Mouse (Mus musculus) midbrain, postnatal 0 days (tissue): ENCODE measurements around the gene Rnase1. TPM values are rescaled to one million over a fixed set of nuclear protein-coding genes. Genes with fewer than 3 reads are reported as not detected.
"Not testable (repeated sequence)": the region's sequence is repeated elsewhere in the genome, so short reads cannot be mapped to it uniquely, and the experiment has no call there.

Source experiments
- ATAC-seq: fragments of 200-750 bp; cut with Nextera tagmentation; 2 replicates; pipeline ENCODE4 v1.8.0; 2017; ENCODE audit warnings: moderate number of reproducible peaks, mild to moderate bottlenecking, moderate TSS enrichment, moderate library complexity; ENCODE audit not compliant: low FRiP score
- DNase-seq: peaks from one replicate; pipeline ENCODE4 v3.0.0-alpha.2; 2015; ENCODE audit warnings: low spot score
- H3K27ac ChIP-seq: fragments of 300-500 bp; sonication (generic); 2 replicates; pipeline ENCODE4 v1.5.1; 2014; ENCODE audit warnings: low read depth, mild to moderate bottlenecking, low read length, mixed read lengths
- H3K27me3 ChIP-seq: fragments of 300-500 bp; sonication (generic); 2 replicates; pipeline ENCODE4 v1.6.1; 2014; ENCODE audit warnings: low read length, control low read depth, mixed read lengths; ENCODE audit not compliant: insufficient read depth
- H3K36me3 ChIP-seq: fragments of 300-500 bp; sonication (generic); 2 replicates; pipeline ENCODE4 v1.6.1; 2014; ENCODE audit warnings: low read length, control low read depth, mixed read lengths; ENCODE audit not compliant: insufficient read depth
- H3K4me1 ChIP-seq: fragments of 300-500 bp; sonication (generic); 2 replicates; pipeline ENCODE4 v1.6.1; 2014; ENCODE audit warnings: mild to moderate bottlenecking, control low read depth, antibody characterized with exemption, low read length, mixed read lengths; ENCODE audit not compliant: insufficient read depth
- H3K4me2 ChIP-seq: fragments of 300-500 bp; sonication (generic); 2 replicates; pipeline ENCODE4 v1.6.1; 2014; ENCODE audit warnings: low read depth, mild to moderate bottlenecking, low read length, mixed read lengths; ENCODE audit not compliant: poor library complexity, severe bottlenecking
- H3K4me3 ChIP-seq: fragments of 300-500 bp; sonication (generic); 2 replicates; pipeline ENCODE4 v1.5.1; 2014; ENCODE audit warnings: low read depth, mild to moderate bottlenecking, low read length, moderate library complexity
- H3K9ac ChIP-seq: fragments of 300-500 bp; sonication (generic); replicated peaks from 2 replicates; pipeline ENCODE4 v1.6.1; 2014; ENCODE audit warnings: mild to moderate bottlenecking, low read length, moderate library complexity, mixed read lengths; ENCODE audit not compliant: poor library complexity, severe bottlenecking
- H3K9me3 ChIP-seq: fragments of 300-500 bp; sonication (generic); 2 replicates; pipeline ENCODE4 v1.6.1; 2016; ENCODE audit warnings: low read length, control low read depth
- CTCF ChIP-seq: IDR thresholded peaks from 2 replicates; pipeline ENCODE4 v1.5.1; 2016; ENCODE audit warnings: antibody characterized with exemption, mild to moderate bottlenecking
- WGBS: fragments of 180-500 bp; shearing (Covaris S2); extraction: QIAGEN DNeasy Blood & Tissue Kit; methylation state at CpG from one replicate; pipeline ENCODE4 v1.1.7; 2014; 5-methylcytosine and 5-hydroxymethylcytosine counted together
- polyA plus RNA-seq: library from polyadenylated mRNA; unstranded; fragments of >200 nt; fragmentation: Nextera tagmentation; extraction: Ambion mirVana; gene quantifications from 2 replicates; pipeline ENCODE4 v1.2.1, GENCODE M21; 2015
- total RNA-seq: library from RNA; depleted of rRNA; stranded (reverse); fragments of >200 nt; gene quantifications from 2 replicates; pipeline ENCODE4 v1.2.3, GENCODE M21; 2014; rRNA removed

Rnase1 gene
- total and polyA plus RNA-seq, 2 experiments from 2014 or later, result 0.78 to 1.0 TPM

DNA sequence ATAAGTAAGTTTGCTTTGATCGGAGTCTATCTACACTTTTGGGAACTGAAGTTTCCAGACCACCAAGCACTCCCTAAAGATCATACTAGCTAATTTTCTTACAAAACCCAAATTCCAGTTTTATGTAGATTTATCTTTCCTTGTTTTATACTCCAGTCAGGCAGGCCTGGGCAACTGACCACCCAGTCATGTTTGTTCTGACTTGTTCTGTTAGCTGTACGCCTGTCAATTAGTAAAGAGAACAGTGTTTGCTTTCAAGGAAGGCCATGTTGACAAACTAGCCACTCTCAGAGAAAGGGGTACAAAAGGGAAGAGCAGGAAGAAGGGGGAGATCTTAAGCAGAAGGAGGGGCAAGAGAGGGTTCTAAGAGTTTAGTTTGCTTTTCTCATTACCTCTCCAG, 42.2 kb downstream of the Rnase1 start:
- DNase-seq (no peak), ATAC-seq (no peak)
- Histone ChIP-seq H3K36me3 (no peaks in the 10 kb centered on the region), H3K4me3 (no peak overlapping the region), H3K4me2 (no peak overlapping the region), H3K9ac (no peak overlapping the region), H3K27me3 (no peaks in the 10 kb centered on the region), H3K4me1 (no peaks in the 10 kb centered on the region), H3K9me3 (no peaks in the 10 kb centered on the region), H3K27ac (no peak overlapping the region)
- WGBS, result 96% methylated on average over 2 of the region's 2 CpGs
- no peak for TF ChIP-seq CTCF

DNA sequence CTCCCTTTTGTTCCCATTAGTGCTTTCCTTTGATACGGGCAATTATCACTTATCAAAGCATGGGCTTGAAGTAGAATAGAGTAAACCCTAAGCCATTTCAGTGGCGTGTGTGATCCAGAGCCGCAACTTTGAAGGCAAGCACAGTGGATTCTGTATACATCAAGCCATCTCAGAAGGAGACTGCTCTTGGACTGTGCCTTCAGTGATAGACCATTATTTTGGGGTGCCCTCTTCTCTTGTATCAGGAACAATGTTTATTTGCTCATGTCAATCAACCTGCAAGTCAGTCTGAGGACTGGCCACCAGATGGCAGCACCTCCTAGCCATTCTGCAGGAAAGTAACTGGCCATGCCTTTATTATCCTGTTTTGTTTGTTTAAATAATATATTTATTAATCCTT, 43.4 kb downstream of the Rnase1 start:
- ATAC-seq, result peak; percentile 68
- peak; percentile 94 for TF ChIP-seq CTCF
- no peak overlapping the region for H3K9ac ChIP-seq

DNA sequence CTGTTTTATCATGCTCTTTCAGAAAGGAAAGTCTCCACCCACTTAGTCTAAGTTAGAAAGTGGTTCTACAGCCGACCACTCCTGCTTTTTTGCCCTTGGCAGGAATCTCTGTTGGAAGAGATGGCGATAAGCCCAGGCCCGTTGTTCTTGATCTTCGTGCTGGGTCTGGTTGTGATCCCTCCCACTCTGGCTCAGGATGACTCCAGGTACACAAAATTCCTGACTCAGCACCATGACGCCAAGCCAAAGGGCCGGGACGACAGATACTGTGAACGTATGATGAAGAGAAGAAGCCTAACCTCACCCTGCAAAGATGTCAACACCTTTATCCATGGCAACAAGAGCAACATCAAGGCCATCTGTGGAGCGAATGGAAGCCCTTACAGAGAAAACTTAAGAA, 45.3 kb downstream of the Rnase1 start:
- no peak overlapping the region for H3K4me2 ChIP-seq
- H3K36me3 ChIP-seq, result no peaks in the 10 kb centered on the region
- ATAC-seq (no peak), DNase-seq (no peak)
- no peak for TF ChIP-seq CTCF
- H3K4me1 ChIP-seq, result no peaks in the 10 kb centered on the region
- H3K9ac ChIP-seq, result no peak overlapping the region
- H3K9me3 ChIP-seq, result no peaks in the 10 kb centered on the region
- 76% methylated on average over 9 of the region's 9 CpGs for WGBS
- no peak overlapping the region for H3K4me3 ChIP-seq
- no peaks in the 10 kb centered on the region for H3K27me3 ChIP-seq
- no peak overlapping the region for H3K27ac ChIP-seq

More for the DNA sequence above, 43.4 kb downstream of the Rnase1 start:
- Histone ChIP-seq H3K4me3 (no peak overlapping the region), H3K4me1 (no peaks in the 10 kb centered on the region), H3K27ac (no peak overlapping the region), H3K4me2 (no peak overlapping the region), H3K9me3 (no peaks in the 10 kb centered on the region), H3K36me3 (no peaks in the 10 kb centered on the region), H3K27me3 (no peaks in the 10 kb centered on the region)
- peak; percentile 68 for DNase-seq
- WGBS, result 70% methylated on average over 3 of the region's 3 CpGs

DNA sequence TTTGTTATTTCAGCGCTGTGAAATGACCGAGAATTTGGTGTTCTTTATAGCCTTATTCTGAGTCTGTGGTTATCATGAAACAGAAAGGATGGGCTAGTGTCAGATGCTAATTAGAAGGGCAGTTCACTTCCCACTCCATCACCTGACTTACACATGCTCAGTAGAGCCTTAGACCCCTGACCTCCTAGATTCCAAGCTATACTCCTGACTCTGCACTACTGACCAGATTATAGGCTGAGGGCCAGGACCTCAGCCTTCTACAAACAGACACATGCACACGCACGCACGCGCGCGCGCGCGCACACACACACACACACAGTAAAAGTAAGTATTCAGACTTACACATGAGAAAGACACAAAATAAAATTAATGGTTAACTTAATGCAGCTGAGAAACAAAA, 47.7 kb downstream of the Rnase1 start:
- Histone ChIP-seq H3K4me1 (no peaks in the 10 kb centered on the region), H3K36me3 (no peaks in the 10 kb centered on the region), H3K4me2 (no peak overlapping the region), H3K4me3 (no peak overlapping the region), H3K27ac (no peak overlapping the region), H3K27me3 (no peaks in the 10 kb centered on the region), H3K9me3 (no peaks in the 10 kb centered on the region), H3K9ac (no peak overlapping the region)
- no peak for DNase-seq
- ATAC-seq, result no peak
- no peak for TF ChIP-seq CTCF
- 96% methylated on average over 11 of the region's 11 CpGs for WGBS

DNA sequence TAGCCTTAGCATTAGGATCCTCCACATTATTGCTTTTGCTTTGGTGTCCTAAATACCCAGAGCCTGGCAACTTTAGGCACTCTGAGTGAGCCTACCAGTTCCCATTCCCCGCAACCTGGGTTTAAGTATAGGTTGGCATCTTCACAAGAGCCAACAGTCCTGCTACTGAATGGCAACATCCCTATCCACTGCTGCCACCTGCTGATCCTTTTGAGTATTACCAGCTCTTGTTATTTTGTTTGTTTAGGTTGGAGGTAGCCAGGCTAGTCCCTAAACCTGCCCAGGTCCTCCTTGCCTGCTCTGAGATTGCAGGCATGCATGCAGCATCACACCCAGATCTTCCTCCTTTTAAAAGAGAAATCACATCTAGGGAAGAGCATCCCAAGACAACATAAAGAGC, 48.3 kb downstream of the Rnase1 start:
- not testable (repeated sequence) for H3K27ac ChIP-seq, H3K9ac ChIP-seq, H3K4me2 ChIP-seq, H3K4me3 ChIP-seq, H3K4me1 ChIP-seq, H3K36me3 ChIP-seq, H3K27me3 ChIP-seq, H3K9me3 ChIP-seq
- WGBS, result 29% methylated on average over 1 of the region's 1 CpGs
- DNase-seq (peak; percentile 57), ATAC-seq (peak; percentile 41)
- peak; percentile 78 for TF ChIP-seq CTCF

DNA sequence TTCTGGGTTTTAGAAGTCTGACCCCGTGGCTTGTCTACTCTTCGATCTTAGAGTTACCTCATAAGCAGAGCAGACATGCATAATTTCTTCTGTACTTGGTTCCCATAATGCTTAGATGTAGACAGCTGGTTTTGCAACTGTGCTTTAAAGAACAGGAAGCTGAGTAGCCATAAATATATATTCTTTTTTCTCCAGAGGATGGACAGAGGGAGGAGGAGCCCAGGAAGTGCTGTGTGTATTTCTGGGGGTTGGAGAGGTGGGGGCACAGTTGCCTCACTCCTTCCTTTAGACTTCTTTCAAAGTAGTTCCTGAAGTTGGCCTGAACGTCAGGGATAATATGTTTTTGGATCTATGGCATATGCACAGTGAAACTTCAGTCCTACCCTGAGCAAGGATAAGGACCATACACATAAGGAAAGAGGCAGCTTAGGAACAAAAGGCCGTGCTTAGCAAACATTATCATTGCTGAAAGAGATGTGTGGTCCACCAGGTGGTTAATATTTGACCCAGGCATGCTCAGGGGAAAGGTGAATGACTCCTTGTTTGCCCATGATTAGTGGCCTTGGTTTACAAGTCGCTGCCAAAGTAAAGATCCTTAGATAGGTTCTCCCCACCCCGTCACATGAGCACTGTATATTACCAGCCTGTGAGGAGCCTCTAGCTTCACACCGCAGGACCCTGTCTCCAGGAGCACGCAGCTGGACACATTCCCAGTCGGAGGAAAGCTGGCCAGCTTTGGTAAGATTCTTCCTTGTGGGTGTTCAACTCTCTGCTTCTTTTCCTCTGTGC, 50.7 kb downstream of the Rnase1 start:
- H3K9me3 ChIP-seq, result no peaks in the 10 kb centered on the region
- H3K4me3 ChIP-seq, result no peak overlapping the region
- no peak for TF ChIP-seq CTCF
- DNase-seq, result no peak
- H3K27me3 ChIP-seq, result no peaks in the 10 kb centered on the region
- H3K4me1 ChIP-seq, result no peaks in the 10 kb centered on the region
- no peak for ATAC-seq
- no peak overlapping the region for H3K27ac ChIP-seq
- H3K9ac ChIP-seq, result no peak overlapping the region
- WGBS, result 73% methylated on average over 9 of the region's 9 CpGs
- H3K4me2 ChIP-seq, result no peak overlapping the region
- H3K36me3 ChIP-seq, result no peaks in the 10 kb centered on the region

Other genes starting within 250 kb of the Rnase1 start
- gene Klhl33, start 249.3 kb downstream of the Rnase1 start, total RNA-seq, result 3.8 and 5.0 TPM in 2 replicates
- gene Klhl33, start 249.3 kb downstream of the Rnase1 start, polyA plus RNA-seq, result 2.4 and 2.9 TPM in 2 replicates
- 43.7 and 83.3 TPM in 2 replicates for gene Osgep, start 221.9 kb downstream of the Rnase1 start, total RNA-seq
- 64.9 and 70.4 TPM in 2 replicates for gene Osgep, start 221.9 kb downstream of the Rnase1 start, polyA plus RNA-seq
- 79.9 and 84.1 TPM in 2 replicates for gene Apex1, start 221.8 kb downstream of the Rnase1 start, total RNA-seq
- 150 and 162 TPM in 2 replicates for gene Apex1, start 221.8 kb downstream of the Rnase1 start, polyA plus RNA-seq
- gene Pip4p1, start 215.9 kb downstream of the Rnase1 start, total RNA-seq, result 65.4 and 105 TPM in 2 replicates
- gene Pip4p1, start 215.9 kb downstream of the Rnase1 start, polyA plus RNA-seq, result 98.4 and 99.4 TPM in 2 replicates
- gene Pnp, start 215.7 kb downstream of the Rnase1 start, total RNA-seq, result 18.8 and 35.9 TPM in 2 replicates
- 12.5 and 14.4 TPM in 2 replicates for gene Pnp, start 215.7 kb downstream of the Rnase1 start, polyA plus RNA-seq
- 0.82 and 8.3 TPM in 2 replicates for gene Gm49342, start 202.3 kb downstream of the Rnase1 start, total RNA-seq
- gene Gm49342, start 202.3 kb downstream of the Rnase1 start, polyA plus RNA-seq, result 0.70 and 0.75 TPM in 2 replicates
- gene Pnp2, start 190.8 kb downstream of the Rnase1 start, total RNA-seq, result 1.1 and 1.4 TPM in 2 replicates
- gene Pnp2, start 190.8 kb downstream of the Rnase1 start, polyA plus RNA-seq, result 1.4 and 1.8 TPM in 2 replicates
- not detected in 2 replicates for gene Rnase10, start 139.0 kb downstream of the Rnase1 start, total RNA-seq
- gene Rnase10, start 139.0 kb downstream of the Rnase1 start, polyA plus RNA-seq, result 0.13 TPM in 1 of 2 replicates, not detected in the other
- gene Rnase9, start 104.9 kb downstream of the Rnase1 start, total RNA-seq, result not detected in 2 replicates
- gene Rnase9, start 104.9 kb downstream of the Rnase1 start, polyA plus RNA-seq, result not detected in 2 replicates
- not detected in 2 replicates for gene Rnase11, start 96.6 kb downstream of the Rnase1 start, total RNA-seq
- not detected in 2 replicates for gene Rnase11, start 96.6 kb downstream of the Rnase1 start, polyA plus RNA-seq
- gene Rnase12, start 89.1 kb downstream of the Rnase1 start, total RNA-seq, result not detected in 2 replicates
- not detected in 2 replicates for gene Rnase12, start 89.1 kb downstream of the Rnase1 start, polyA plus RNA-seq
- 0.66 TPM in 1 of 2 replicates, not detected in the other for gene Olfr750, start 72.3 kb downstream of the Rnase1 start, total RNA-seq
- 0.02 and 0.07 TPM in 2 replicates for gene Olfr750, start 72.3 kb downstream of the Rnase1 start, polyA plus RNA-seq
- 27.2 and 29.3 TPM in 2 replicates for gene Rnase4, start 55.7 kb downstream of the Rnase1 start, total RNA-seq
- 14.9 and 15.1 TPM in 2 replicates for gene Rnase4, start 55.7 kb downstream of the Rnase1 start, polyA plus RNA-seq
- 2.1 and 3.2 TPM in 2 replicates for gene Ang, start 55.6 kb downstream of the Rnase1 start, total RNA-seq
- 2.3 and 3.3 TPM in 2 replicates for gene Ang, start 55.6 kb downstream of the Rnase1 start, polyA plus RNA-seq
- not detected in 2 replicates for gene Eddm3b, start 32.4 kb downstream of the Rnase1 start, total RNA-seq
- gene Eddm3b, start 32.4 kb downstream of the Rnase1 start, polyA plus RNA-seq, result 0.11 TPM in 1 of 2 replicates, not detected in the other
- 1.3 and 2.5 TPM in 2 replicates for gene Rnase6, start 22.9 kb downstream of the Rnase1 start, total RNA-seq
- gene Rnase6, start 22.9 kb downstream of the Rnase1 start, polyA plus RNA-seq, result 1.9 and 2.5 TPM in 2 replicates
- not detected in 2 replicates for gene Rnase2b, start 15.5 kb upstream of the Rnase1 start, total RNA-seq
- not detected in 2 replicates for gene Rnase2b, start 15.5 kb upstream of the Rnase1 start, polyA plus RNA-seq
- not detected in 2 replicates for gene Ang2, start 52.4 kb upstream of the Rnase1 start, total RNA-seq
- not detected in 2 replicates for gene Ang2, start 52.4 kb upstream of the Rnase1 start, polyA plus RNA-seq
- not detected in 2 replicates for gene Ear14, start 56.6 kb upstream of the Rnase1 start, total RNA-seq
- not detected in 2 replicates for gene Ear14, start 56.6 kb upstream of the Rnase1 start, polyA plus RNA-seq
- not detected in 2 replicates for gene Rnase2a, start 109.3 kb upstream of the Rnase1 start, total RNA-seq
- gene Rnase2a, start 109.3 kb upstream of the Rnase1 start, polyA plus RNA-seq, result not detected in 2 replicates
- not detected in 2 replicates for gene Gm7247, start 215.0 kb upstream of the Rnase1 start, total RNA-seq
- not detected in 2 replicates for gene Gm7247, start 215.0 kb upstream of the Rnase1 start, polyA plus RNA-seq